Mouse (Mus musculus) lung, postnatal 0 days (tissue): ENCODE results near the gene Dop1b.
"Not testable (repeated sequence)": the region's sequence is repeated elsewhere in the genome, so short reads cannot be mapped to it uniquely, and the experiment has no call there.

Source experiments
- CTCF ChIP-seq: IDR thresholded peaks from 2 replicates; pipeline ENCODE4 v1.5.1; 2016; ENCODE audit warnings: antibody characterized with exemption, mild to moderate bottlenecking
- EP300 ChIP-seq: IDR thresholded peaks from 2 replicates; pipeline ENCODE4 v1.6.1; 2016; ENCODE audit warnings: antibody characterized with exemption, mild to moderate bottlenecking, control low read depth

GRCm38 (mm10) chr16:93826478-93826877, 114.8 kb downstream of the Dop1b start:
- TF ChIP-seq CTCF, EP300: not testable (repeated sequence)
